Mouse (Mus musculus): ENCODE results near the gene H2-T24. TPM values are rescaled to one million over a fixed set of nuclear protein-coding genes. Genes with fewer than 3 reads are reported as not detected.
A peak's percentile ranks its signal among the peaks of the same experiment; 100 is the strongest.
"Not testable (repeated sequence)": the region's sequence is repeated elsewhere in the genome, so short reads cannot be mapped to it uniquely, and the experiment has no call there.

H2-T24 gene
- total RNA-seq, 2 experiments from 2014 or later = 2.2 to 3.3 TPM

DNA sequence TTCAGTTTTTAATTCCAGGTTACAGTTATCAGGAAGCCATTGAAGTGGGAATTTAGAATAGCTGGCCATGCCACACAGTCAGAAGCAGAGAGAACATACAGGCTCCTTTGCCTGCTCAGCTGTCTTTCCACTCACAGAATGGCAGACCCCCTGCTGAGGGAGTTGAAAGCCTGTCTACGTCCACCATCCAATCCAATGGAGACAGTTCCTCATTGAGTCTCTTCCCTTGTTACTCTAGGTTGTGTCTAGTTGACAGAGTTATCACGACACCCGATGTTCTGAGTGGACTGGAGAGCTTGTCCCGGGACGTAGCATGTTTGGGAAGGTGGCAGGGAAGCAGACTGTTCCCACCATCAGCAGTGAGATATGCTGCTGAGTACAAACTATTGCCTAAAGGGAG, 4.8 kb upstream of the H2-T24 start:
- DNase-seq = no peak
- intact Hi-C loops (cut with DNase I) = no loop called here

DNA sequence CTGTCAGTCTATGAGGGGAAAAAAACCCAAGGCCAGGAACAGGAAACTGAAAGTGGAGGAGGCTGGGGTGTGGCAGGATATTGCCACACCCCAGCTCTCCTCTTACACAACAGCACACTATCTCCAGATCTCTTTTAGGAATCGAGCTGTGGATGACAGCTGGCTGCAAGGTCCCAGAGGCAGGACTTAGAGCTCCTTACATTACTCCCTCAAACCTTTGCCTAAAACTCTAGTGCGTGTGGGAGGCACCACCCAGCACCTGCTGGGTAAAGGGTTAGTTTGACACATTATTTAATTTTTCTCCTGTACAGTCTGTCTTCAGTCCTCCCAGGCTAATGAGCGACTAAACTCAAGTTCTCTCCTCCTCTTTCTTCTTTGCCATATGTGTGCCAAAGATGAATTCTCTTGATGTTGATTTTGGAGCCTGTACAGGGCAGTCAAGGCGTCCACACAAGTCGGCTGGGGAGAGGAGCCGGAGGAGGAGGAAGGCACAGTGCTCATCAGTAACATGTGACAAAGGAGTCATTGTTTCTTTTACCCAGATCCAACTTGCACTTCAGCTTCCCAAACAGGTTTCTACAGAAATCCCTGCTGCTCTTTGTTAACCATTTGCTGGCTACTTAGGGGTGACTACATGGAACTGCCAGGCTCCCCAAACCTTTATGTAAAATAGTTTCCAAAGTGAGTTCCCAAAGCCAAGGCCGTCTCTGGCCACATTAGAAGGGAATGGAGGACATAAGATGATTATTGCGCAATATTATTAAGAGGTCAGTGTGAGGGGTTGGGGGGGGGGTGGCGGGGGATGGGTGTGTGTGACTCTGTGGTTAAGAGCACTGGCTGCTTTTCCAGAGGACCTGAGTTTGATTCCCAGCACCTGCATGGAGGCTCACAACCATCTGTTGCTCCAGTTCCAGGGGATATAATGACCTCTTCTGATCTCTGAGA, 3.6 kb upstream of the H2-T24 start:
- intact Hi-C loops (cut with DNase I) = no loop called here
- peak; percentile 37 to 41 for DNase-seq

DNA sequence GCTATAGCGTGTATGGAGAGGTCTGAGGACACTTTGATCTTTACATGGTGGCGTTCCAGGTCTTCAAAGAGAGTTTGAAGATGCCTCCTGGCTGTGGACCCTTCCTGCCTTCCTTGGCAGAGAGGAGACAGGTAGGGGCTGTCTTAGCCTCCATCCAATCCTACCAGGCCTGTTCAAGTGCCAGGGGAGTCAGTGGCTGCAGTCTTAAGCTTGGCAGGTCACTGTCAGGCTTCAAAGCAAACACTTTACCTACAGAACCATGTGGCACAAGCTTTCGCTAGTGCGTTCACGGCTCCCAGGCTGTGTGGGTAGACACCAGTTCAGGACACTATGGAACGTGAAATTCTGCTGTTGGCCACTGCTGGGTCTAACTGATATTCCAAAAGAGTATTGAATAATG, 2.6 kb upstream of the H2-T24 start:
- DNase-seq = no peak
- intact Hi-C loops (cut with DNase I) = no loop called here

GRCm38 (mm10) chr17:36022098-36022497, 1.7 kb upstream of the H2-T24 start:
- DNase-seq = no peak
- intact Hi-C loops (cut with DNase I) = no loop called here

- intact Hi-C loops (cut with DNase I) = no loop called here
Measured at GRCm38 (mm10) chr17:36021309-36021708, 949 bp upstream of the H2-T24 start.

GRCm38 (mm10) chr17:36019519-36019918, 841 bp downstream of the H2-T24 start:
- DNase-seq = no peak
- intact Hi-C loops (cut with DNase I) = no loop called here

More at GRCm38 (mm10) chr17:36021309-36021708, 949 bp upstream of the H2-T24 start:
- no peak for DNase-seq

DNA sequence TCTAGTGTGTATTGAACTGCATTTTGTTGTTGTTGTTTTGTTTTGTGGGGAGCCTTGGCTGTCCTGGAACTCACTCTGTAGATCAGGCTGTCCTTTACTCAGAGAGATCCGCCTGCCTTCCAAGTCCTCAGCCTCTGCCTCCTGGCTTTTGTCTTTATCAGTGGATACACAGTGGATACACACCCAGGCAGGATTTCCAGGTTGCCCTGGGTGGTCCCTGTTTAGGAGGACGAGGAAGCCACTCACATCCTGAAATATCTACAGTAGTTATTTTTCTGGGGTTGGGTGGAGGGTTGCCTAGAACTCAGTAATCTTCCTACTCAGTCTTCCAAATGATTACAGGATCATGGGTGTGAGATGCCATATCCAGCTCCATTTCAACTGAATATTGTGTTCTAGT, 1.4 kb downstream of the H2-T24 start:
- no peak for DNase-seq
- intact Hi-C loops (cut with DNase I) = no loop called here

- no peak for DNase-seq
- intact Hi-C loops (cut with DNase I) = no loop called here
Measured at GRCm38 (mm10) chr17:36017046-36017445, 3.3 kb downstream of the H2-T24 start.

- DNase-seq = no peak
- intact Hi-C loops (cut with DNase I) = no loop called here
Measured at GRCm38 (mm10) chr17:36014977-36015376, 5.4 kb downstream of the H2-T24 start.

DNA sequence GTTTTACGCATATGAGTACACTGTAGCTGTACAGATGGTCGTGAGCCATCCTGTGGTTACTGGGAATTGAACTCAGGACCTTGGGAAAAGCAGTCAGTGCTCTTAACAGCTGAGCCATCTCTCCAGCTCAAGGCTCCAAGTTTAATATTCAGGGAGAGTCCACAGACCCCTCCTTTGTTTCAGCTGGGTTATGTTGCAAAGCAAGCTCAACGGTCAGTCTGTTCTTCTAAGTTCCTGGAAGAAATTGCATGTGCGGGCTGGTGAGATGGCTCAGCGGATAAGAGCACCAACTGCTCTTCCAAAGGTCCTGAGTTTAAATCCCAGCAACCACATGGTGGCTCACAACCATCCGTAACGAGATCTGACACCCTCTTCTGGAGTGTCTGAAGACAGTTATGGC, 16.0 kb downstream of the H2-T24 start:
- intact Hi-C loops (cut with DNase I); DNase-seq: not testable (repeated sequence)

DNA sequence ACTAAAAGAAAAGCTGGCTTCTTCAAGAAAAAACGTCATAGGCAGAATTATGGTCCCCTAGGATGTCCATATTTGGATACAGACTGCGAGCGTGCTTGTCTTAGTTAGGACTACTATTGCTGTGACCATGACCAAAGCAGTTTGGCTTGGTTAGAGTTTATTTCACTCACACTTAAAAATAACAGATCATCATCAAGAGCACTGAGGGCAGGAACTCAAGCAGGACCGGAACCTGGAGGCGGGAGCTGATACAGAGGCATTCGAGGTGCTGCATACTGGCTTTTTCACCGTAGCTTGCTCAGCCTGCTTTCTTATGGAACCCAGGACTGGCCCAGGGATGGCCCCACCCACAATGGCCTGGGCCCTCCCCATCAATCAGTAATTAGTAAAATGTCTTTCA, 17.0 kb downstream of the H2-T24 start:
- DNase-seq = no peak
- intact Hi-C loops (cut with DNase I) = no loop called here

DNA sequence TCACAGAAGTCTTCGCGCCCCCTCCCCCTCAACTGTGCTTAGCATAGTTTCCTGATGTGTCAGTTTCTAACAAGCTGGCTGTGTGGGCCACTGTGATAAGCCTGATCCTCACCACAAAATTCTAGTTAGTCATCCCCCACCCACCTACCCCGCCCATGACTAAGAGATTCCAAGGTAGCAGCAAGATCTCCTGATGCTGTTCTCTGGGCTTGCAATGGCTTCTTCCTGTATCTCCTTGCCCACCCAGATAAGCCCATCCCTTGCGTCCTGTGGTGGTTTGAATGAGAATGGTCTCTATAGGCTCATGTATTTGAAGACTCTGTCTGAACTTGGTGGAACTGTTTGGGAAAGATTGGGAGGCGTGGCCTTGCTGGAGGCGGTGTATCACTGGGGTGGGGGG, 18.4 kb downstream of the H2-T24 start:
- no peak for DNase-seq
- intact Hi-C loops (cut with DNase I) = no loop called here

DNA sequence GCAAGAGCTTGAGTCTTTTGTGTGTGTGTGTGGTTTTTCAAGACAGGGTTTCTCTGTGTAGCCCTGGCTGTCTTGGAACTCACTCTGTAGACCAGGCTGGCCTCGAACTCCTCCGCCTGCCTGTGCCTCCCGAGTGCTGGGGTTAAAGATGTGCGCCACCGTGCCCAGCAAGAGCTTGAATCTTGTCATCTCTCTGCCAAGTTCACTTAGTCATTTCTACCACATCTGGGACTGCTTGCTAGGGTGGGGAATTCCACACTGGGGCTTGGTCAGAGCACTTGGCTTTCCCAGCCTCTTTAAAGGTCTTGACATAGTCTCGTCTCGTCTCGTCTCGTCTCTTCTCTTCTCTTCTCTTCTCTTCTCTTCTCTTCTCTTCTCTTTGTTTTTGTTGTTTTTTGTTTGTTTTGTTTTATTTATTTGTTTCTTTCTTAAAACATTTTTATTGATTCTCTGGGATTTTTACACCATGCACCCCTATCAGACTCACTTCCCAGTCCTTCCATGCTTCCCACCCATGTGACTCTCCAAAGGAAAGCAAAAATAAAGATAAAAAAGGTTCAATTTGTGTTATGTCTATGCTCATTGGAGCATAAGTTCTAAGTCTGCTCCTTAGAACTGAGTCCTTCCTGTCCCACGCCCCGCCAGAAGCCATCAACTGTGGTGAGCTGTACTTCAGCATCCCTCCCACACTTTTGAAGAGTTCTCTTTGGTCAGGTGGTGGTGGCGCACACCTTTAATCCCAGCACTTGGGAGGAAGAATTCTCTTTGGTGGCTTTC, 19.1 kb downstream of the H2-T24 start:
- DNase-seq = no peak
- intact Hi-C loops (cut with DNase I) = no loop called here

DNA sequence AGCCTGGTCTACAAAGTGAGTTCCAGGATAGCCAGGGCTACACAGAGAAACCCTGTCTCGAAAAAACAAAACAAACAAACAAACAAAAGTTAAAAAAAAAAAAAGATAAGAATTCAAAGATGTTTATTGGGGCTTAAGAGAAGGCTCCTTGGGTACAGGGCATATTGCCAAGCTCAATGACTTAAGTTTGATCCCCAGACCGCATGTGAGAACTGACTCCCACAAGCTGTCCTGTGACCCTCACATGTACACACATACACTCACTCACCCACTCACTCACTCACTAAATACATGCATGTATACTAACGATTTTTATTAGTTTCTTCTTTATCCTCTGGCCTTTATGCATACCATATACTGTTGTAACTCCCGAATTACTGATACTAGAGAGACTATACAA, 20.0 kb downstream of the H2-T24 start:
- DNase-seq = no peak
- intact Hi-C loops (cut with DNase I) = no loop called here

DNA sequence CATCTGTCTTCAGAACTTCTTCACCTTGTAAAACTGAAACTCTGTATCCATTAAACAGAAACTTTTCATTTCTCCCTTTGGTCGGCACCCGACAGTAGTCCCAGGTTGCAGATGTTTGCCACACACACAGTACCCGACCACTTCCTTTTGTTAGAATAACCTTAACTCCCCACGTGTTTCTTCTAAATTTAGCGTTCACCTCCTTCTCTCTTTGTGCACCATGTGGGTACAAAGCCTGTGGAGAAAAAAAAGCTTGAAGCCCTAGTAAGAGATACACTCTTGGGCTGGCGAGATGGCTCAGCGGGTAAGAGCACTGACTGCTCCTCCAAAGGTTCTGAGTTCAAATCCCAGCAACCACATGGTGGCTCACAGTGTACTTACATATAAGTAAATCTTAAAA, 21.0 kb downstream of the H2-T24 start:
- intact Hi-C loops (cut with DNase I) = loop anchor here (5.0 kb wide), 1 partner anchor 113 kb away; no protein-coding TSS in a partner anchor
- peak in 1 of 2 experiments; percentile 28 for DNase-seq

DNA sequence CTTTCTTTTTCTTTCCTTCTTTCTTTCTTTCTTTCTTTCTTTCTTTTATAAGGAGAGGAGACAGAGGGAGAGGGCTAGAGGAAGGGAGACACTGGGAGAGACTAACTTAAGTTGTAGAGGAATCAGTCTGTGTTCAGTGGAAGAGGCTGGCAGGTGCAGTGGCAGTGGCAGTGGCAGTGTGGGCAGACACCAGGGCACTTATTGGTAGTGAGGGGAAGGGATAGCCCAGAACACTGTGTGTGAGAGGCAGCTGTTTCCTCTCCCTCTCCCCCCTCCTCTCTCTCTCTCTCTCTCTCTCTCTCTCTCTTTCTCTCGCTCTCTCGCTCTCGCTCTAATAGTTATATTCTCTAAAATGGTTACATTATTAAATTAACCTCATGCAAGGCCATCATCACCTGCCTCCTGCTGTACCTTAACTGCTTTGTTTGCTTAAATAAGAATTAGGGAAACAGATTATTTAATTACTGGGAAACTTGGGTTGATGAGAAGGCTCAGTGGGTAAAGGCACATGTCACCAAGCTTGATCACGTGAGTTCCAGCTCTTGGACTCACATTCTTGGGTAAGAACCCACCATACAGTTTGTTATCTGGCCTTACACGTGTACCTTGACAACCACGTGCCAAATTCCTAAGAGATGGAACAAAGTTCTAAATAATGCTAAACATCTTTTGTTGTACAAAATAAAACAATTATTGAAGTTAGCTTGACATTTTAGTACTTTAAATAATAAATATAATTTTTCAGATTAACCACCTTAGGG, 21.6 kb downstream of the H2-T24 start:
- DNase-seq = no peak

DNA sequence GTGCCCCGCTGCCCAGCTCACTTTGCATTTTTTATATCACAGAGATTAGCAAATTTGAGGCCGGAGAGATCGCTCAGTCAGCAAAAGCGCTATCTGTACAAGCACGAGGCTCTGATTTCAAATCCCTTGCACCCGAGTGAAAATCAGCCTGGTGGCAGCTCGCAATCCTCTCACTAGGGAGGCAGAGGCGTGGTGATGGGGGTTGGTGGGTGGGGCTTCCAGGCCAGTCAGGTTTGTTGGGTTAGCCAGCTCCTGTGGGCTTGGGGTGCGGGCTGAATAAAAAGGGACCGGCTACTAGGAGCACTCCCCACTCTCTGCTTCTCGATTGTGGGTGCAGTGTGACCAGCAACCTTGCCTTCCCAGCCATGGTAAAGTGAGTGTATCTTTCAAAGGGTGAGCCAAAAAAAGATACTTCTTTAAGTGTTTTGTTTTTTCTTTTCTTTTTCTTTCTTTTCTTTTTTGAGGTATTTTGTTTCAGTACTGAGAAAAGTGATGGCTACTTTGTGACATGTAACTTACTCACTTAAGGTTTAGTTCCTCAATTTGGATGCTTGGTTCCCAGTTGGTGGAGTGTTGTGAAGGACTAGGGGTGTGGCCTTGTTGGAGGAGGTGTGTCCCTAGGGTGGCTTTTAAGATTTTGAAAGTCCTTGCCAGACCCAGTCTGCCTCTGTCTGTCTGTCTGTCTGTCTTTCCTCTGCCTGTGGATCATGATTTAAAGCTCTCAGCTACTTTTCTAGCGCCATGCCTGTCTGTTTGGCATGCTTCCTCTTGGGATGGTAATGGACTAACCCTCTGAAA, 22.4 kb downstream of the H2-T24 start:
- DNase-seq = peak in 1 of 2 experiments; percentile 11
- intact Hi-C loops (cut with DNase I) = loop anchor here (1.0 to 5.0 kb wide), 3 partner anchors 37 to 193 kb away; partner anchors contain the start of gene H2-T3

More for the DNA sequence above, 21.6 kb downstream of the H2-T24 start:
- intact Hi-C loops (cut with DNase I) = loop anchor here (5.0 kb wide), 1 partner anchor 114 kb away; no protein-coding TSS in a partner anchor

GRCm38 (mm10) chr17:35996949-35997348, 23.4 kb downstream of the H2-T24 start:
- intact Hi-C loops (cut with DNase I) = loop anchor here (1.0 to 5.0 kb wide), 3 partner anchors 38 to 194 kb away; partner anchors contain the start of gene H2-T3

DNA sequence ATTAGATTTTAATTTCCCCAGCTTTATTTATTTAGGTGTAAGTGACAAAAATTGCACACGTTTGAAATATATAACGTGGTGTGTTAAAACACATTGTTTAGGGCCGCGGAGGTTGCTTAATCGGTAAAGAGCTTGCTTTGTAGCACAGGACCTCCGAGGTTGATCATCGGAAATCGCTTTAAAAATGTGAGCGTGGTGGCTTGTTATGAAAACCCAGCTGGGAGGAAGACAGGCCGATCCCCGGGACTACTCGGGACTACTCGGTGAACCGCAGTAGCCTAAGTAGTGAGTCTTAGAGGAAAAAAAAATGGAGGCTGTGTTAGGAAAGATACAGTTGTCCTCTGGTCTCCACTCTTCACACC, 25.5 kb downstream of the H2-T24 start:
- DNase-seq = no peak
- intact Hi-C loops (cut with DNase I) = loop anchor here (5.0 kb wide), 2 partner anchors 117 to 163 kb away; no protein-coding TSS in a partner anchor

More at GRCm38 (mm10) chr17:35996949-35997348, 23.4 kb downstream of the H2-T24 start:
- DNase-seq = peak; percentile 98 to 99
